Mouse (Mus musculus) testis, postnatal 10 days (tissue): Measurements from ENCODE around the gene Enpep.

Experiments
- DNase-seq: peaks from one replicate; pipeline ENCODE4 v3.0.0; 2021; ENCODE audit warnings: low spot score

Enpep gene

GRCm38 (mm10) chr3:129332586-129332985, at the start of gene Enpep:
Enpep (minus strand) TSS chr3:129332720.
- DNase-seq = no peak

DNA sequence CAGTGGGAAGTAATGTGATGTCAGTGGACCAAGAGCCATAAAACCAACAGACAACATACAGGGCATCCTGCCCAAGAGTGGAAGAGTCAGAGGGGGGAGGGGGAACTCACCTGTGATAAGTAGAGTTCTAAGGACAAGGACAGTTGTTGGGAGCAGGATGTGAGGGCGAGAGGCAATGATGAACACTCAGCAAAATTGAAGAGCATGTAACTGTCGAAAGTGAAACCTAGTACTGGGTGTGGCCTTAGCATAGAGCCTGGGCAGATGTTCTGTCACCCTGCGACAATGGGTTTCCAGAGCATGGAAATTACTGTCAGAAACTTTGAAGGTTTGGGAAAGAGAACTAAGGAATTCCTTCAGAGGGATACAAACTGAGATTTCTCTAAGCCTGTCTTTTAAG, 46.6 kb upstream of the Enpep start:
- DNase-seq = no peak

GRCm38 (mm10) chr3:129375087-129375486, 42.6 kb upstream of the Enpep start:
- no peak for DNase-seq

- DNase-seq = no peak
These were observed 40.6 kb upstream of the Enpep start for GRCm38 (mm10) chr3:129373108-129373507.

DNA sequence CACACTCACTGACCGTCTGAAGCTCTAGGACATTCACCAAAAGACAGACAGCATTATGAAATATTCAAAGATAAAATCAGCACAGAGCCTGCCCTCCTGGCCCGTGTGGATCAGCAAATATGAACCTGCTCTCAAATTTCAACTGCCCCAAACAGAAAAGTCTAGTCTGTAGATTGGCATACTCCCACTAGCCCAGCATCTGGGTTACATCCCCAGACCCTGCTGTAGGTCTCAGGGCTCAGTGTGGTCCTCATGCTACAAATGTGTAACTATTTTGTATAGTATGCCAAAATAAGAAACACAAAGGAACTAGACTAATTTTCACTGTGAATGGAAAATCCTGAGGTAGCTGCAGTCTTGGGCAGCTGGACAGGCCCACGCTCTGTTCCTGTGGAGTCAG, 37.0 kb upstream of the Enpep start:
- DNase-seq = no peak

GRCm38 (mm10) chr3:129365919-129366318, 33.4 kb upstream of the Enpep start:
- DNase-seq = no peak

- no peak for DNase-seq
These were observed 32.4 kb upstream of the Enpep start for GRCm38 (mm10) chr3:129364818-129365390.

DNA sequence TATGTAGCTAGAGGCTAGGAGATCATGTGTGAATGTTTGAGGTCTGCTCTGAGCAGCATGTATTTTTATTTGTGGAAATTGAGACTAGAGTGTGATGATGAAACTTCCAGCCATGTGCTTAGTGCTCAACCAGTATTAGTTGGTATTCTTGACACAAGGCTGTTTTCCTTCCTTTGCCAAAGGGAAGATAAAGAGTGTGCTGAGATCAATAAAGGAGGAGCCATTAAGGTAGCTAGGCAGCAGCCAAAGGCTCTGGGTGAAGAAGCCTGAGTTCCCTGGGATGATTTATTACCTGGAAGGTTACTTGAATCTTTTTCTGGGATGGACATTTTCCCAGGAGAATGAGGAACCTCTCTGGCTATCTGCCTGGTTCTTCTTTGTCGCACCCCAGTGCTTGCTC, 30.9 kb upstream of the Enpep start:
- no peak for DNase-seq

DNA sequence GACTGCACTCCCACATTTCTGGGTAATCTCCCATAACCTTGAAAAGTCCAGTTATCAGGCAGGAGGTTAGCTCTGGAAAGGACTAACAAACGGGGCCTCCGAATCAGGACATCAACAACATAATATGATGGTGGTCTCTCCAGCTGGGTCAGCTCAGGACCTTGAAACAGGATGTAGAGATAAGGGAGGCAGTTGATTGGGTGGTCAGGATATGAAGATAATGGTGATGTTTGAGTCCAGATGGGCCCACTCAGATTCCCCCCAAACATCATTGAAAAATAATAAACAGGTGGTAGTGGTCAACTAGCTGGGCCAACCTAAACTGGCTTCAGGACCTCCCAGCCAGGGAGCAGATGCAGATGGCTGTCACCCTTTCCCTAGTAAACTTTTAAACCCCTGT, 25.6 kb upstream of the Enpep start:
- no peak for DNase-seq

- no peak for DNase-seq
These were observed 21.4 kb upstream of the Enpep start for GRCm38 (mm10) chr3:129353901-129354300.

GRCm38 (mm10) chr3:129351320-129351877, 18.9 kb upstream of the Enpep start:
- DNase-seq = no peak

GRCm38 (mm10) chr3:129347277-129347676, 14.8 kb upstream of the Enpep start:
- DNase-seq = no peak

GRCm38 (mm10) chr3:129342767-129343166, 10.2 kb upstream of the Enpep start:
- DNase-seq = no peak

DNA sequence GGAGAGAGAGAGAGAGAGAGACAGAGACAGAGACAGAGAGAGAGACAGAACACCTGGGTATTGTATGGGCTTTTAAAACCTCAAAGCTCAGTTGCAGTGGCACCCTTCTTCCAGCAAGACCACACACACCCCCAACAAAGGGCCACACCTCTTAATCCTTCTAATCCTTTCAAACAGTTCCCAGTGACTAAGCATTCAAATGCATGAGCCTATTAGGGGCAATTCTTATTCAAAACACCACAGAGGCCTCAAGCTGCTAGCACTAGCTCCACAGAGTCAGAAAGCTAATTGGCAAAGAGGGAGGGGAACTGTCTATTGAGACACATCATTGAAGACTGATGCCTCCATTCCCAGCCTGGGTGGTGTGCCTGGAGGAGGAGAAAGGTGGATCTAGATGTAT, 8.5 kb upstream of the Enpep start:
- DNase-seq = no peak

GRCm38 (mm10) chr3:129338296-129339091, 6.0 kb upstream of the Enpep start:
- DNase-seq = no peak

DNA sequence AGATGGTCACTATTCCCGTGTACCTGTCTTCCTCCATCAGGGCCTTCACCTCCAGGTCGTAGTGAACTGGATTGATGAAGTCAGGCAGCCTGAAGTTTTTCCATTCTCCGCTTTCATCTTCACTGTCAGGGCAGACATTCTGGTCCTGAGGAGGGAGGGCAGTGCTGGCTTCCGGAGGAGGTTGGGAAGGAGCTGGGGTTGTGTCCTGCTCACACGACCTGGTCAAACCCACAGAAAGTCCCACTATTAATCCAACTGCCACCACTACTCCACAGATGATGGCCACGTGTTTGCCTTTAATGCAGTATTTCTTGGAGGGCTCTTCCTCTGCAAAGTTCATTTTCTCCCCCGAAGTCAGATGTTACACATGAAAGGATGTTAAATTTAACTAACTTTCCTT, 378 bp downstream of the Enpep start:
- DNase-seq = no peak

DNA sequence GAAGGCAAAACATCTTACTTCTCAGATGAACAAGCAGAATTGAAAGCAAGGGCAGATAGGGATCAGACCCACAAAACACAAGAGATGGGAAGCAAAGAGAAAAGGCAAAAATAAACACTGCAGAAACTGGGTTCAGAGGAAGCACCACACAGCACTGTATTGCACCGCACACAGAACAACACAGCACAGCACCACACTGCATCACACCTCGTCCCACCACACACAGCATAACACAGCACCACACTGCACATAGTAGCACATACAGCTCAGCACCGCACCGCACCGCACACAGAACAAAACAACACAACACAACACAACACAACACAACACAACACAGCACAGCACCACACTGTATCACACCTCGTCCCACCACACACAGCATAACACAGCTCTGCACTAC, 1.1 kb downstream of the Enpep start:
- no peak for DNase-seq

DNA sequence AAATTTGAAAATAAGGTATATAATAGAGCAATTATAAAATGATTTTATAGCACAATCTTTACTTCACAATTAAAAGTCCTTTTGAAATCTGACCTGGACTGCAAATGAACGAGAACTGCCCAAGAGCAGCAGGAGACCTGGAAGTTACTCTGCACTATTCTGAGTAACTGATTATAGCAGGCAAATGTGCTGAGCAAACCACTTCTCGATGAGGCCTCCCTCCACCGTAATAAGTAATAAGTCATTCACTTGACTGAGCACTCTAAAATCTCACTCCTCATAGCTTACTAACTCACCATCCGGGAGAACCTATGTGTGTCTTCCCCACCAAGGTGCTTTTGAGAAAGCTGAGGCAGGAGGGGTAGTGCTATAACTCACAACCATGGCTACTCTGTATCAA, 4.5 kb downstream of the Enpep start:
- DNase-seq = no peak

DNA sequence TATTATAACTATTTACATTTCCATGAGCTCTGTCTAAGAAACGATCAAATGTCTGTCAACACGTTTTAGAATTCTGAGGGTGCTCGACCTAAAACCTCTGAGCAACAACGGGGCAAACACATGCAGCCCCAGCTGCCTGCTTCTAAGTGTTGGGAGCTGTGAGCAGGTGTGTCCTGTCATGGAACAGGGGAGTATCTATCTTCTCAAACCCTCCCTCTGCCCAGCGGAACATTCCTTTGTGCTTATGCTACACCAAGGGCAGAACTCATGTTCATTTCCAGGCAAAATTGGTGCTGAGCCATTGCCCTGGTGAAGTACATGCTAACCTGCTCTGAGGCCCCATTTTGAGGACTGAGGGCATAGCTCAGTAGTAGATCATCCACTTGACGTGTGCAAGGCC, 10.9 kb downstream of the Enpep start:
- DNase-seq = no peak

DNA sequence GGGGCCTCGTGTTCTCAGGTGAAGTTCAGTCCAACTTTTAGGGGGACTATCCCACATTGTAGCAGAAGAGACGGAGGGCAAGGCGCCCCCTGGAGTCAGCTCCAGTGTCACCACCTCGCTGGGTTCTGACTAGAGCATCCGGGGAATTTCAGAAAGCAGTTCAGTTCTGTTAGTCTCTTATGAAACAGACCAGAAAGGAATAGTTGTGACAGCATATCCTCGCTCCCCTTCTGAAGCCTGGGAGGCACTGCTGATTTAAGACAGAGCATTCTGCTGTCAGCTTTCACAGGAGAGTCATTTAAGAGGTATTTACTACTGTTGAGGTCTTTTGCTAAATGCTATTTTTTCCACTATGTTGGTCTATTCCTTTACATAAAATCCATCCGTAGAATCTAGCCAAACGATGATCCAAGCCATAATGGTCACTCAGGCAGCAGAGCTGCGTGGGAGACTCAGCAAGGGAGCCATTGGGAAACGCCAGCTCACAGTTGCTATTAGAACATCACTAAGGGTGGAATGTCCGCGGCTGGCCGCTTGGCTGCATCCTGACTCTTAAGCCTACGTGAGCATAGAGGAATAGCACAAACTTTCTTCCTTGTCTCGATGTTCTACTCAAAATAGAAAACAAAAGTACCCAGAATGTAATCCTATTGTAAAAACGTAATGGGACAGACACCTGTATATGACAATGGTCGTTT, 15.3 kb downstream of the Enpep start:
- DNase-seq = no peak

DNA sequence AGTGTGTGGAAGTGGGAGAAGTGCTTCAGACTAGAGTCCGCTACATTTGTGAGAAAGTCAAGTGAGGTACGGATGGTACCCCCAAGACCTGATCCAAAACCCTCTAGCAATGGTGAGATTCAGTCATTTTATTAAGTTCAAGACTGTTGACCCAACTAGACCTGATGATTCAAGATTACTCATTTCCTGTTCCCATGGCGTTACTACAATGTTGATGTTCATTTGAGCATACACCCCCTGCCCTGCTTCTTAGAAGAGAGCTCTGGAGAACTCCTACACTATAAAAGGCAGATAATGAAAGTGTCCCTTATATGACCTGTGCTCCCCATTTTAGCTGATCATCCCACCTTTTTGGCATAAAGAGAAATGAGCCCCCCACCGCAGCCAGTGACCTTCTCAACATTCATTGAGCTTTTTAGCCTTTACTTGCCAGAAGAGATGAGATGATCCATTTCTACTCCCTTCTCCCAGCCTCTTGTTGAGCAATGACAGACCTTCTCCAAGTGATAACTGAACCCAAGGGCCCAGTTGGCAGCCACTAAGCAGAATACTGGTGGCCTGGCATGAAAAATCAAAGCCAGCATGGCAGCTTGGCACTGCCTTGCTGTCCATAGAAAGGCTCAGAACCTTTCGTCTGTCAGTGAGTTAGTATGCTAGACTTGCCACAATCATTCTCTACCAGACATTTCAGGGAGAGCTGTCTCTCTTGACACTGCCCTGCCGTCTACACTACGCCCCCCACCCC, 18.7 kb downstream of the Enpep start:
- no peak for DNase-seq

GRCm38 (mm10) chr3:129313221-129313620, 19.3 kb downstream of the Enpep start:
- no peak for DNase-seq
